Mouse (Mus musculus): Measurements from ENCODE around the gene Gdpd3. TPM values are rescaled to one million over a fixed set of nuclear protein-coding genes. Genes with fewer than 3 reads are reported as not detected.
A peak's percentile ranks its signal among the peaks of the same experiment; 100 is the strongest.

Gdpd3 gene
- total RNA-seq, 1 experiment, result 4.0 TPM

DNA sequence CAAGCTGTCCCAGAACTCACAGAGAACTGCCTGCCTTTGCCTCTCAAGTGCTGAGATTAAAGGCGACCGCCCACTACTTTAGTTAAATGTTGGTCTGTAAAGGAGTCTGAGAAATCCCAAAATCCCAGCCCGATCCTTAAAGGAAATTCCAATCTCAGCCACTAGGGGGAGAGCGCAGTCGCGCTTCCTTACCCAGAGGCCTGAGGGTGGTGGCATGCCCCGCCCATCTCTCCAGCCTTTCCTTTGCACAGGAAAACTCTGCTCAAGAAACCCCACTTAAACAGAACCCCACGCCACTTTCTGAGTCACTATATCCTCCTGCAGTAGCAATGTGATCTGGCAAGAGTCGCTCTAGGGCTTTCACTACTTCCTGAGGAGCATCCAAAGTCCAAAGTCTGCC is 11.3 kb upstream of the Gdpd3 start:
- Histone ChIP-seq H3K9ac (ENCODE audit: insufficient read depth, low read depth, low read length, poor library complexity, severe bottlenecking) (peak overlapping the region; percentile 48; the same call in 1 of the 2 replicates), H3K9me3 (ENCODE audit: control insufficient read depth, insufficient read depth, low read depth, low read length) (no peaks in the 10 kb centered on the region), H3K27ac (ENCODE audit: insufficient read depth, low read depth, low read length, poor library complexity, severe bottlenecking) (no peak overlapping the region), H3K4me1 (ENCODE audit: control insufficient read depth in 2 of 2, insufficient read depth in 2 of 2, low read length in 2 of 2, poor library complexity in 1 of 2) (peaks cover 3 to 5% of the 10 kb centered on the region in 2 experiments; a peak in 2 of 4 replicates), H3K4me3 (ENCODE audit: insufficient read depth in 1 of 2, low read depth in 1 of 2, low read length in 2 of 2, poor library complexity in 1 of 2, severe bottlenecking in 1 of 2) (0 out of 4 replicates have a peak overlapping the region, but pooled peaks of 1 of the 2 experiments have one; percentile 0), H3K36me3 (ENCODE audit: control insufficient read depth, insufficient read depth, low read length, poor library complexity, severe bottlenecking) (no peaks in the 10 kb centered on the region)
- in situ Hi-C loops (cut with MboI; ENCODE audit: low sequenced_read_pairs in 2 of 2, unreplicated experiment in 2 of 2), result no loop called here
- DNase-seq (ENCODE audit: low read depth, low spot score), result peak; percentile 94
- TF ChIP-seq MAFK (IDR thresholded peaks at IDR 0.05; ENCODE audit: insufficient read depth, low read depth, low read length), result no peak
- TF ChIP-seq ZNF384 (IDR thresholded peaks at IDR 0.05; ENCODE audit: low read depth, low read length), result no peak
- TF ChIP-seq CHD2 (IDR thresholded peaks at IDR 0.05; ENCODE audit: low read depth, low read length), result no peak
- TF ChIP-seq HCFC1 (IDR thresholded peaks at IDR 0.05; ENCODE audit: borderline replicate concordance, insufficient read depth, low read length), result no peak
- 0 out of 2 replicates have a peak, but pooled peaks have one; percentile 36 for TF ChIP-seq ZC3H11A (IDR thresholded peaks at IDR 0.05; ENCODE audit: borderline replicate concordance, low read depth, low read length)

DNA sequence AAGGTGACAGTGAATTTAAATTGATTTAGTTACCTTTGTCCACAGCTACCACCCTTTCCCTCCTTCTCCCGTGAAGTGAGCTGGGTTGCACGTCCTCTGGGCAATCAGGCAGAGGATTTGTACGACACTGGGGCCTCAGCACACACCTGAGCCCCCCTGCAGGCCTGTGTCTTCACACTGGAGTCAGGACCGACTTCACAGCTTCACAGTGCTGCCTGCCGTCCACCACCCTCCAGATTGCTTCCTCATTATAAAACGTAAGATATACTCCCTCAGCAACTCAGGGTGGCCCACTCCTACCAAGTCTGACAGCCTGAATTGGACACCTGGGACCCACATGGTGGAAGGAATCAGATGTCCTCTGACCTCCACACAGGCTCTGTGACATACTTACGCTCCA is 7.6 kb upstream of the Gdpd3 start:
- no peak overlapping the region for H3K4me3 ChIP-seq (ENCODE audit: insufficient read depth in 1 of 2, low read depth in 1 of 2, low read length in 2 of 2, poor library complexity in 1 of 2, severe bottlenecking in 1 of 2)
- peaks cover 6% of the 10 kb centered on the region; the same call in 1 of the 2 replicates for H3K36me3 ChIP-seq (ENCODE audit: control insufficient read depth, insufficient read depth, low read length, poor library complexity, severe bottlenecking)
- DNase-seq (ENCODE audit: low read depth, low spot score), result no peak
- no peak overlapping the region for H3K27ac ChIP-seq (ENCODE audit: insufficient read depth, low read depth, low read length, poor library complexity, severe bottlenecking)
- in situ Hi-C loops (cut with MboI; ENCODE audit: low sequenced_read_pairs in 2 of 2, unreplicated experiment in 2 of 2), result no loop called here
- no peaks in the 10 kb centered on the region for H3K9me3 ChIP-seq (ENCODE audit: control insufficient read depth, insufficient read depth, low read depth, low read length)
- peaks cover 9 to 13% of the 10 kb centered on the region in 2 experiments; a peak in 2 of 4 replicates for H3K4me1 ChIP-seq (ENCODE audit: control insufficient read depth in 2 of 2, insufficient read depth in 2 of 2, low read length in 2 of 2, poor library complexity in 1 of 2)
- no peak overlapping the region for H3K9ac ChIP-seq (ENCODE audit: insufficient read depth, low read depth, low read length, poor library complexity, severe bottlenecking)
- TF ChIP-seq MAFK (IDR thresholded peaks at IDR 0.05; ENCODE audit: insufficient read depth, low read depth, low read length) (no peak), ZNF384 (IDR thresholded peaks at IDR 0.05; ENCODE audit: low read depth, low read length) (no peak), CHD2 (IDR thresholded peaks at IDR 0.05; ENCODE audit: low read depth, low read length) (no peak), ZC3H11A (IDR thresholded peaks at IDR 0.05; ENCODE audit: borderline replicate concordance, low read depth, low read length) (no peak), HCFC1 (IDR thresholded peaks at IDR 0.05; ENCODE audit: borderline replicate concordance, insufficient read depth, low read length) (no peak)

DNA sequence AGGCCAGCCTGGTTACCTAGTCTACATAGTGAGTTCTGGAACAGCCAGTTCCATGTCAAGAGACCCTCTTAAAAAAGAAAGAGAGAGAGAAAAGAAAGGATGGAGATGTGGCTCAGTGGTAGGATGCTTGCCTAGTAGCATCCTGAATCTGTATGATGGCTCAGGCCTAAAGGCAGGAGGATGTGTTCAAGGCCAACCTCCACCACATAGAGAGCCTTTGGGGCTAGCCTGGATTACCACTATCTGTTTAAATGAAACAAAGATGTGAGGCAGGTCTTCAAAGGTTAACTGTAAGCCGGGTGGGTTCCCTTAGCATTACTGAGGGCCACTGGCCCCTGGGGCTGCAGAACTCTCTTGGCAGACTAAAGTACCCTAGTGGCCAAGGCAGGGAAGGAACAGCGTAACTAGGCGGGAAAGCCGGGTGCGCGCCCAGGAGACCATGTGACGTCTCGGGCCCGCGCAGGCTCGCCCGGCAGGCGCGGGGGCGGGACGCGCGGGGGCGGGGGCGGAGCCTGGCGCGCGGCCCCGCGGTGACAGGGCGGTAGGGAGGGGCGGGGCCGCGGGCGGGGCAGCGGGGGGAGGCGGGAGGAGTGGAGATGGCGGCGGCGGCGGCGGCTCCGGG is 7.0 kb upstream of the Gdpd3 start, which contains the start of gene Mapk3:
Gene Mapk3 (plus strand): TSS at position 552 of the 622 bp plus-strand sequence.
- Histone ChIP-seq H3K4me1 (ENCODE audit: control insufficient read depth in 2 of 2, insufficient read depth in 2 of 2, low read length in 2 of 2, poor library complexity in 1 of 2) (peaks cover 9 to 13% of the 10 kb centered on the region in 2 experiments; a peak in 2 of 4 replicates), H3K36me3 (ENCODE audit: control insufficient read depth, insufficient read depth, low read length, poor library complexity, severe bottlenecking) (peaks cover 12% of the 10 kb centered on the region), H3K9ac (ENCODE audit: insufficient read depth, low read depth, low read length, poor library complexity, severe bottlenecking) (peak within 1 kb of the TSS; percentile 90), H3K27ac (ENCODE audit: insufficient read depth, low read depth, low read length, poor library complexity, severe bottlenecking) (peak within 1 kb of the TSS; percentile 67), H3K9me3 (ENCODE audit: control insufficient read depth, insufficient read depth, low read depth, low read length) (no peaks in the 10 kb centered on the region), H3K4me3 (ENCODE audit: insufficient read depth in 1 of 2, low read depth in 1 of 2, low read length in 2 of 2, poor library complexity in 1 of 2, severe bottlenecking in 1 of 2) (peak within 1 kb of the TSS; percentile 92 to 99)
- peak; percentile 89 for DNase-seq (ENCODE audit: low read depth, low spot score)
- in situ Hi-C loops (cut with MboI; ENCODE audit: low sequenced_read_pairs in 2 of 2, unreplicated experiment in 2 of 2), result no loop called here
- TF ChIP-seq MAFK (IDR thresholded peaks at IDR 0.05; ENCODE audit: insufficient read depth, low read depth, low read length), result no peak
- TF ChIP-seq HCFC1 (IDR thresholded peaks at IDR 0.05; ENCODE audit: borderline replicate concordance, insufficient read depth, low read length), result peak; percentile 28; the same call in 1 of the 2 replicates

DNA sequence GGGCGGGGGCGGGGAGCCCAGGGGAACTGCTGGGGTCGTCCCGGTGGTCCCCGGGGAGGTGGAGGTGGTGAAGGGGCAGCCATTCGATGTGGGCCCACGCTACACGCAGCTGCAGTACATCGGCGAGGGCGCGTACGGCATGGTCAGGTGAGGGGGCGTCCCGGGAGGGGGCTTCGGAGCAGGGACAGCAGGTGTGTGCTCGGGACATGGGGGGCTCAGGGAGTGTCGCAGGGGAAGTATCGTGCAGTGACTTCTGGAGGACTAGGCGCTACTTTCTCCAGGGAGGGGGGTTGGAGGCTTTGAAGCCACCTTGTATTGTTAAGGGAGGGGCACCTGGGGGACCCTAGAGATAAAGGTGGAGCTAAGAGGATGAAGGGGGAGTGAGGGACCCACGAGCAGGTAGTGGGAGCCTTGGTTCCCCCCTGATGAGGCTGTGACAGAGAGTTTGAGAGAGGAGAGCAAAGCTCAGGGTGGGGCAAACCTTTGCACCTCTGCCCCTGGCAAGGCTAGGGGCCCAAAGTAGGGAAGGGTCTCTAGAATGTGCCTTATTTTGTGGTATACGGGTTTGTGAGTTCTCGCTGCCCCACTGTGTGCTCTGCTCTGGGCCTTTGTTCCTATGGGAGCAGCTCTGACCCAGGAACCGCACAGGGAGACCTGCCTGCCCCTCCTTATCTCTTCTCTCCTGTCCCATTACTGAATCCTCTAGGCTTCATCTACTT is 6.3 kb upstream of the Gdpd3 start:
- H3K9me3 ChIP-seq (ENCODE audit: control insufficient read depth, insufficient read depth, low read depth, low read length), result no peaks in the 10 kb centered on the region
- no peak for DNase-seq (ENCODE audit: low read depth, low spot score)
- peak overlapping the region; percentile 90 for H3K9ac ChIP-seq (ENCODE audit: insufficient read depth, low read depth, low read length, poor library complexity, severe bottlenecking)
- in situ Hi-C loops (cut with MboI; ENCODE audit: low sequenced_read_pairs in 2 of 2, unreplicated experiment in 2 of 2), result no loop called here
- H3K4me1 ChIP-seq (ENCODE audit: control insufficient read depth in 2 of 2, insufficient read depth in 2 of 2, low read length in 2 of 2, poor library complexity in 1 of 2), result peaks cover 5 to 16% of the 10 kb centered on the region in 2 experiments; a peak in 2 of 4 replicates
- peaks cover 19% of the 10 kb centered on the region for H3K36me3 ChIP-seq (ENCODE audit: control insufficient read depth, insufficient read depth, low read length, poor library complexity, severe bottlenecking)
- H3K27ac ChIP-seq (ENCODE audit: insufficient read depth, low read depth, low read length, poor library complexity, severe bottlenecking), result peak overlapping the region; percentile 67
- TF ChIP-seq MAFK (IDR thresholded peaks at IDR 0.05; ENCODE audit: insufficient read depth, low read depth, low read length), result no peak
- 0 out of 2 replicates have a peak, but pooled peaks have one; percentile 18 for TF ChIP-seq HCFC1 (IDR thresholded peaks at IDR 0.05; ENCODE audit: borderline replicate concordance, insufficient read depth, low read length)
- H3K4me3 ChIP-seq (ENCODE audit: insufficient read depth in 1 of 2, low read depth in 1 of 2, low read length in 2 of 2, poor library complexity in 1 of 2, severe bottlenecking in 1 of 2), result peak overlapping the region; percentile 92 to 99
